Mouse (Mus musculus) limb, embryonic 12.5 days (tissue): Measurements from ENCODE around the gene Tsga10ip. TPM values are rescaled to one million over a fixed set of nuclear protein-coding genes. Genes with fewer than 3 reads are reported as not detected.
A peak's percentile ranks its signal among the peaks of the same experiment; 100 is the strongest.
"Not testable (repeated sequence)": the region's sequence is repeated elsewhere in the genome, so short reads cannot be mapped to it uniquely, and the experiment has no call there.

Experiments
- ATAC-seq: fragments of 200-750 bp; cut with Nextera tagmentation; 2 replicates; pipeline ENCODE4 v1.8.0; 2017; ENCODE audit warnings: low read depth, moderate TSS enrichment; ENCODE audit not compliant: insufficient number of reproducible peaks, insufficient read depth, low FRiP score, low TSS enrichment
- H3K27ac ChIP-seq: fragments of 300-500 bp; sonication (generic); 2 replicates; pipeline ENCODE4 v1.5.1; 2016; ENCODE audit warnings: mild to moderate bottlenecking, moderate library complexity
- H3K27me3 ChIP-seq: fragments of 300-500 bp; sonication (generic); 2 replicates; pipeline ENCODE4 v1.6.1; 2016; ENCODE audit warnings: mild to moderate bottlenecking, moderate library complexity
- H3K36me3 ChIP-seq: fragments of 300-500 bp; sonication (generic); 2 replicates; pipeline ENCODE4 v1.6.1; 2016; ENCODE audit warnings: mild to moderate bottlenecking, moderate library complexity
- H3K4me1 ChIP-seq: fragments of 300-500 bp; sonication (generic); replicated peaks from 2 replicates; pipeline ENCODE4 v1.6.1; 2016
- H3K4me2 ChIP-seq: fragments of 300-500 bp; sonication (generic); 2 replicates; pipeline ENCODE4 v1.6.1; 2016; ENCODE audit warnings: mild to moderate bottlenecking, moderate library complexity
- H3K4me3 ChIP-seq: fragments of 300-500 bp; sonication (generic); replicated peaks from 2 replicates; pipeline ENCODE4 v1.5.1; 2016; ENCODE audit warnings: mild to moderate bottlenecking
- H3K9ac ChIP-seq: fragments of 300-500 bp; sonication (generic); replicated peaks from 2 replicates; pipeline ENCODE4 v1.6.1; 2016; ENCODE audit warnings: mild to moderate bottlenecking, moderate library complexity
- H3K9me3 ChIP-seq: fragments of 300-500 bp; sonication (generic); 2 replicates; pipeline ENCODE4 v1.6.1; 2016; ENCODE audit warnings: mild to moderate bottlenecking, moderate library complexity
- WGBS: fragments of 180-500 bp; shearing (Covaris S2); methylation state at CpG from one replicate; pipeline ENCODE4 v1.1.7; 2016; 5-methylcytosine and 5-hydroxymethylcytosine counted together
- polyA plus RNA-seq: library from polyadenylated mRNA; unstranded; fragments of >200 nt; fragmentation: Nextera tagmentation; extraction: Ambion mirVana; gene quantifications from 2 replicates; pipeline ENCODE4 v1.2.1, GENCODE M21; 2016

Gene Tsga10ip
- polyA plus RNA-seq, 1 experiment from 2014 or later, result 0.20 TPM

- Histone ChIP-seq H3K4me1 (peaks cover 17% of the 10 kb centered on the region), H3K9ac (peak overlapping the region; percentile 90), H3K27me3 (no peaks in the 10 kb centered on the region), H3K9me3 (no peaks in the 10 kb centered on the region), H3K36me3 (peaks cover 53% of the 10 kb centered on the region), H3K4me2 (peak overlapping the region; percentile 67), H3K4me3 (peak overlapping the region; percentile 98), H3K27ac (no peak overlapping the region)
- 21% methylated on average over 11 of the region's 11 CpGs for WGBS
- ATAC-seq, result no peak
Observed at GRCm38 (mm10) chr19:5365751-5366150, 36.6 kb downstream of the Tsga10ip start.

GRCm38 (mm10) chr19:5364124-5364523 lies 38.2 kb downstream of the Tsga10ip start:
- Histone ChIP-seq H3K9ac (no peak overlapping the region), H3K4me2 (no peak overlapping the region), H3K27ac (no peak overlapping the region), H3K27me3 (no peaks in the 10 kb centered on the region), H3K9me3 (no peaks in the 10 kb centered on the region), H3K36me3 (peaks cover 37% of the 10 kb centered on the region), H3K4me1 (peaks cover 17% of the 10 kb centered on the region), H3K4me3 (no peak overlapping the region)
- ATAC-seq, result no peak
- 99% methylated on average over 2 of the region's 2 CpGs for WGBS

- Histone ChIP-seq H3K27ac (no peak overlapping the region), H3K9me3 (no peaks in the 10 kb centered on the region), H3K27me3 (no peaks in the 10 kb centered on the region), H3K4me3 (no peak overlapping the region), H3K9ac (no peak overlapping the region), H3K36me3 (peaks cover 26% of the 10 kb centered on the region), H3K4me2 (no peak overlapping the region), H3K4me1 (peaks cover 4% of the 10 kb centered on the region)
- WGBS, result 81% methylated on average over 2 of the region's 2 CpGs
- no peak for ATAC-seq
Observed at GRCm38 (mm10) chr19:5362186-5362585, 40.1 kb downstream of the Tsga10ip start.

- Histone ChIP-seq H3K27ac (no peak overlapping the region), H3K4me3 (no peak overlapping the region), H3K9ac (no peak overlapping the region), H3K4me2 (no peak overlapping the region), H3K9me3 (no peaks in the 10 kb centered on the region), H3K27me3 (no peaks in the 10 kb centered on the region), H3K36me3 (no peaks in the 10 kb centered on the region), H3K4me1 (no peaks in the 10 kb centered on the region)
- ATAC-seq, result no peak
- WGBS, result no CpG with 5 or more reads among the region's 1 CpGs
Observed at GRCm38 (mm10) chr19:5356080-5356479, 46.2 kb downstream of the Tsga10ip start.

GRCm38 (mm10) chr19:5353609-5354008 lies 48.7 kb downstream of the Tsga10ip start:
- WGBS, result 89% methylated on average over 2 of the region's 2 CpGs
- Histone ChIP-seq H3K9me3 (no peaks in the 10 kb centered on the region), H3K36me3 (no peaks in the 10 kb centered on the region), H3K4me1 (peaks cover 6% of the 10 kb centered on the region; the same call in 1 of the 2 replicates), H3K4me3 (no peak overlapping the region), H3K27ac (no peak overlapping the region), H3K4me2 (no peak overlapping the region), H3K27me3 (peaks cover 19% of the 10 kb centered on the region), H3K9ac (no peak overlapping the region)
- ATAC-seq, result no peak

GRCm38 (mm10) chr19:5349502-5349873 lies 52.8 kb downstream of the Tsga10ip start, which contains the start of gene Cst6:
TSS of gene Cst6 (minus strand) at chr19:5349574.
- H3K9me3 ChIP-seq, ATAC-seq, H3K36me3 ChIP-seq, H3K27ac ChIP-seq, H3K4me1 ChIP-seq: not testable (repeated sequence)
- Histone ChIP-seq H3K9ac (peak within 1 kb of the TSS; percentile 58), H3K4me2 (peak within 1 kb of the TSS; percentile 72), H3K27me3 (peaks cover 31% of the 10 kb centered on the region), H3K4me3 (peak within 1 kb of the TSS; percentile 42)
- WGBS, result 58% methylated on average over 6 of the region's 6 CpGs

GRCm38 (mm10) chr19:5348526-5349501 lies 53.5 kb downstream of the Tsga10ip start:
- Histone ChIP-seq H3K9me3 (no peaks in the 10 kb centered on the region), H3K4me3 (peak overlapping the region; percentile 42), H3K36me3 (no peaks in the 10 kb centered on the region), H3K4me1 (peaks cover 6% of the 10 kb centered on the region; the same call in 1 of the 2 replicates), H3K9ac (peak overlapping the region; percentile 58), H3K27me3 (peaks cover 31% of the 10 kb centered on the region), H3K4me2 (peak overlapping the region; percentile 72), H3K27ac (no peak overlapping the region)
- ATAC-seq, result no peak
- WGBS, result 5% methylated on average over 34 of the region's 34 CpGs

- no peaks in the 10 kb centered on the region for H3K36me3 ChIP-seq
- H3K4me3 ChIP-seq, result no peak overlapping the region
- H3K27ac ChIP-seq, result no peak overlapping the region
- H3K4me1 ChIP-seq, result peaks cover 6% of the 10 kb centered on the region; the same call in 1 of the 2 replicates
- ATAC-seq, result peak; percentile 41; the same call in 1 of the 2 replicates
- H3K9ac ChIP-seq, result no peak overlapping the region; the same call in 1 of the 2 replicates
- 79% methylated on average over 6 of the region's 6 CpGs for WGBS
- no peaks in the 10 kb centered on the region for H3K9me3 ChIP-seq
- H3K27me3 ChIP-seq, result peaks cover 31% of the 10 kb centered on the region
- H3K4me2 ChIP-seq, result no peak overlapping the region
Observed at GRCm38 (mm10) chr19:5348064-5348463, 54.3 kb downstream of the Tsga10ip start.

- WGBS, result 78% methylated on average over 6 of the region's 6 CpGs
- Histone ChIP-seq H3K4me1 (peaks cover 6% of the 10 kb centered on the region; the same call in 1 of the 2 replicates), H3K4me3 (no peak overlapping the region), H3K4me2 (no peak overlapping the region), H3K27ac (no peak overlapping the region), H3K9ac (no peak overlapping the region), H3K36me3 (no peaks in the 10 kb centered on the region), H3K27me3 (peaks cover 28% of the 10 kb centered on the region), H3K9me3 (no peaks in the 10 kb centered on the region)
- ATAC-seq, result no peak
Observed at GRCm38 (mm10) chr19:5345297-5346131, 56.8 kb downstream of the Tsga10ip start.

- Histone ChIP-seq H3K36me3 (no peaks in the 10 kb centered on the region), H3K4me1 (no peaks in the 10 kb centered on the region), H3K9me3 (no peaks in the 10 kb centered on the region), H3K27ac (no peak overlapping the region), H3K27me3 (no peaks in the 10 kb centered on the region), H3K9ac (no peak overlapping the region), H3K4me3 (no peak overlapping the region), H3K4me2 (no peak overlapping the region)
- ATAC-seq, result no peak
- 87% methylated on average over 7 of the region's 7 CpGs for WGBS
Observed at GRCm38 (mm10) chr19:5341360-5341759, 61.0 kb downstream of the Tsga10ip start.
